In genomic region chr13:44065741-44066185, GRCm38 (mm10) we compare ENCODE assay signal across 8 mouse cellular contexts.
DNase-seq lines count a peak whose midpoint lies in the region; ATAC-seq lines count a peak whose summit lies in the region.

No protein-coding gene starts in this region.

- ATAC-seq in monocyte, adult 5-6 weeks (replicated peaks; ENCODE audit: insufficient number of reproducible peaks, low FRiP score, low TSS enrichment, poor library complexity, severe bottlenecking): no peak

- peak; percentile 32 for DNase-seq in cerebellum, adult 9-11 months
- DNase-seq in cerebellum, adult 8-10 months: no peak
- DNase-seq in cerebellum, postnatal 25 days: peak; percentile 30 to 47
- peak; percentile 90 to 93 for DNase-seq in kidney, adult 8-10 months
- peak; percentile 53 for DNase-seq in lung, postnatal 25 days (ENCODE audit: low spot score)
- DNase-seq in thymus, postnatal 25 days: peak; percentile 69
- no peak for DNase-seq in urinary bladder, adult 18-20 months (ENCODE audit: low spot score in 2 of 2)

Comparison
In these comparisons a context has a peak if more than half of its experiments do, and no peak if none do; other contexts are left out.
1. DNase-seq: peak in cerebellum, adult 9-11 months (single experiment), cerebellum, postnatal 25 days (2 of 2), kidney, adult 8-10 months (2 of 2), lung, postnatal 25 days (single experiment) and thymus, postnatal 25 days (single experiment); none in cerebellum, adult 8-10 months (single experiment) and urinary bladder, adult 18-20 months (0 of 2).